Mouse (Mus musculus) liver, embryonic 14.5 days (tissue): ENCODE measurements around the gene Max.

Experiments
- CTCF ChIP-seq: IDR thresholded peaks from 2 replicates; pipeline ENCODE4 v1.5.1; 2016; ENCODE audit warnings: antibody characterized with exemption, low read depth, control low read depth
- EP300 ChIP-seq: IDR thresholded peaks from 2 replicates; pipeline ENCODE4 v1.6.1; 2016; ENCODE audit warnings: antibody characterized with exemption, low read depth

DNA sequence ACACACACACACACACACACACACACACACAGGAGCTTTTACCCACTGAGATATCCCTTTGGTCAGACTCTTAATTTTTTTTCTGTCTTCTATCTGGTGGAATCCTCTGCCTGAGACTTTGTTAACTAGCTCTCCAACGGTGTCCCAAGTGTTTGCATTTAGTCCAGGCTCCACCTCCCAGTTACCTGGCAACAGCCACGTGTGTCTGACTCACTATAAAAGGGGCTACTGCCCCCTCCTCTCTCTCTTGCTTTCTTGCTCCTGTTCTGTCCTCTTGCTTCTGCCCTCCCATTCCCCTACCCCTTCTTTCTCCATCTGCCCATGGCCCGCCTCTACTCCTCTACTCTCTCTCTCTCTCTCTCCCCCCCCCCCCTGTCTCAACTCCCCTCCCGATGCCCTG is 3.9 kb upstream of the Max start:
- TF ChIP-seq CTCF (no peak), EP300 (no peak)
